Mouse (Mus musculus): ENCODE data around the gene Mss51. TPM values are rescaled to one million over a fixed set of nuclear protein-coding genes. Genes with fewer than 3 reads are reported as not detected.

Gene Mss51
- 0.05 and 0.18 TPM in 2 replicates for polyA plus RNA-seq (2012)

GRCm38 (mm10) chr14:20496603-20497002 is at the start of gene Mss51:
Gene Mss51 (minus strand): TSS chr14:20496901.

GRCm38 (mm10) chr14:20546415-20546814 is 49.7 kb upstream of the Mss51 start, which contains the start of gene Ppp3cb:
Gene Ppp3cb (minus strand): TSS chr14:20546573.

GRCm38 (mm10) chr14:20479291-20480194 is 17.2 kb downstream of the Mss51 start, which contains the start of gene Anxa7:
Gene Anxa7 (minus strand): TSS chr14:20480133.

GRCm38 (mm10) chr14:20451765-20452331 is 44.9 kb downstream of the Mss51 start, which contains the start of gene Cfap70:
Gene Cfap70 (minus strand): TSS chr14:20452226.

Other genes starting within 250 kb of the Mss51 start
- not detected in 2 replicates for gene Kcnk16, start 227.7 kb downstream of the Mss51 start, polyA plus RNA-seq (2012)
- 0.95 and 1.4 TPM in 2 replicates for gene Nudt13, start 202.2 kb downstream of the Mss51 start, polyA plus RNA-seq (2012)
- gene Ecd, start 148.8 kb downstream of the Mss51 start, polyA plus RNA-seq (2012): 63.7 and 65.1 TPM in 2 replicates
- 20.3 and 22.3 TPM in 2 replicates for gene Fam149b, start 148.7 kb downstream of the Mss51 start, polyA plus RNA-seq (2012)
- 152 and 153 TPM in 2 replicates for gene Dnajc9, start 108.0 kb downstream of the Mss51 start, polyA plus RNA-seq (2012)
- gene Mrps16, start 103.3 kb downstream of the Mss51 start, polyA plus RNA-seq (2012): 16.7 and 19.3 TPM in 2 replicates
- not detected in 2 replicates for gene Cfap70, start 44.7 kb downstream of the Mss51 start, polyA plus RNA-seq (2012)
- gene Anxa7, start 16.8 kb downstream of the Mss51 start, polyA plus RNA-seq (2012): 28.3 and 32.6 TPM in 2 replicates
- 5.2 and 5.5 TPM in 2 replicates for gene Ppp3cb, start 49.7 kb upstream of the Mss51 start, polyA plus RNA-seq (2012)
- 2.2 and 2.7 TPM in 2 replicates for gene Usp54, start 144.2 kb upstream of the Mss51 start, polyA plus RNA-seq (2012)
- 0.12 TPM in 1 of 2 replicates, not detected in the other for gene Myoz1, start 159.6 kb upstream of the Mss51 start, polyA plus RNA-seq (2012)
- 0.44 and 0.68 TPM in 2 replicates for gene Synpo2l, start 171.5 kb upstream of the Mss51 start, polyA plus RNA-seq (2012)
- gene Sec24c, start 177.4 kb upstream of the Mss51 start, polyA plus RNA-seq (2012): 199 and 207 TPM in 2 replicates
- 9.1 and 10.2 TPM in 2 replicates for gene Fut11, start 198.1 kb upstream of the Mss51 start, polyA plus RNA-seq (2012)
- 6.2 and 10.2 TPM in 2 replicates for gene Chchd1, start 206.1 kb upstream of the Mss51 start, polyA plus RNA-seq (2012)
- 84.3 and 87.9 TPM in 2 replicates for gene Zswim8, start 210.7 kb upstream of the Mss51 start, polyA plus RNA-seq (2012)
- 14.8 and 19.4 TPM in 2 replicates for gene Ndst2, start 237.7 kb upstream of the Mss51 start, polyA plus RNA-seq (2012)

Measured in megakaryocyte-erythroid progenitor cell, adult 5 weeks (primary cell).